Mouse (Mus musculus): ENCODE measurements around the gene Xpot. TPM values are rescaled to one million over a fixed set of nuclear protein-coding genes. Genes with fewer than 3 reads are reported as not detected.

The Xpot gene
- polyA plus RNA-seq, 1 experiment, result 0.26 TPM

GRCm38 (mm10) chr10:121585791-121586642, 40.1 kb downstream of the Xpot start:
- peaks cover 47% of the 10 kb centered on the region for H3K36me3 ChIP-seq (ENCODE audit: control insufficient read depth)
- H3K4me1 ChIP-seq (ENCODE audit: control insufficient read depth), result peaks cover 31% of the 10 kb centered on the region
- no peaks in the 10 kb centered on the region for H3K9me3 ChIP-seq (ENCODE audit: control insufficient read depth, low read length)
- peak overlapping the region; percentile 95 for H3K4me3 ChIP-seq (replicated peaks)
- TF ChIP-seq GATA1 (IDR thresholded peaks at IDR 0.05; ENCODE audit: low read length) (no peak), TAL1 (IDR thresholded peaks at IDR 0.05; ENCODE audit: low read length) (no peak)
- H3K27me3 ChIP-seq (ENCODE audit: control insufficient read depth), result no peaks in the 10 kb centered on the region

- Histone ChIP-seq H3K4me3 (replicated peaks) (peak overlapping the region; percentile 95), H3K9me3 (ENCODE audit: control insufficient read depth, low read length) (peaks cover 4% of the 10 kb centered on the region), H3K27me3 (ENCODE audit: control insufficient read depth) (no peaks in the 10 kb centered on the region), H3K4me1 (ENCODE audit: control insufficient read depth) (peaks cover 31% of the 10 kb centered on the region), H3K36me3 (ENCODE audit: control insufficient read depth) (peaks cover 50% of the 10 kb centered on the region)
- TF ChIP-seq GATA1 (IDR thresholded peaks at IDR 0.05; ENCODE audit: low read length), result no peak
- TF ChIP-seq TAL1 (IDR thresholded peaks at IDR 0.05; ENCODE audit: low read length), result no peak
Observed at GRCm38 (mm10) chr10:121585056-121585790, 40.9 kb downstream of the Xpot start.

- peaks cover 6% of the 10 kb centered on the region for H3K9me3 ChIP-seq (ENCODE audit: control insufficient read depth, low read length)
- H3K36me3 ChIP-seq (ENCODE audit: control insufficient read depth), result peaks cover 49% of the 10 kb centered on the region
- peaks cover 31% of the 10 kb centered on the region for H3K4me1 ChIP-seq (ENCODE audit: control insufficient read depth)
- no peak overlapping the region for H3K4me3 ChIP-seq (replicated peaks)
- H3K27me3 ChIP-seq (ENCODE audit: control insufficient read depth), result no peaks in the 10 kb centered on the region
- TF ChIP-seq TAL1 (IDR thresholded peaks at IDR 0.05; ENCODE audit: low read length) (no peak), GATA1 (IDR thresholded peaks at IDR 0.05; ENCODE audit: low read length) (no peak)
Observed at GRCm38 (mm10) chr10:121584033-121584432, 42.1 kb downstream of the Xpot start.

- Histone ChIP-seq H3K4me1 (ENCODE audit: control insufficient read depth) (peaks cover 31% of the 10 kb centered on the region), H3K27me3 (ENCODE audit: control insufficient read depth) (no peaks in the 10 kb centered on the region), H3K36me3 (ENCODE audit: control insufficient read depth) (peaks cover 52% of the 10 kb centered on the region)
Observed at GRCm38 (mm10) chr10:121583016-121583415, 43.1 kb downstream of the Xpot start.

GRCm38 (mm10) chr10:121582287-121582686, 43.8 kb downstream of the Xpot start:
- peaks cover 6% of the 10 kb centered on the region for H3K9me3 ChIP-seq (ENCODE audit: control insufficient read depth, low read length)
- no peaks in the 10 kb centered on the region for H3K27me3 ChIP-seq (ENCODE audit: control insufficient read depth)
- H3K4me3 ChIP-seq (replicated peaks), result no peak overlapping the region
- H3K4me1 ChIP-seq (ENCODE audit: control insufficient read depth), result peaks cover 24% of the 10 kb centered on the region
- no peak for TF ChIP-seq TAL1 (IDR thresholded peaks at IDR 0.05; ENCODE audit: low read length)
- no peak for TF ChIP-seq GATA1 (IDR thresholded peaks at IDR 0.05; ENCODE audit: low read length)
- H3K36me3 ChIP-seq (ENCODE audit: control insufficient read depth), result peaks cover 60% of the 10 kb centered on the region

More at GRCm38 (mm10) chr10:121583016-121583415, 43.1 kb downstream of the Xpot start:
- no peak for TF ChIP-seq GATA1 (IDR thresholded peaks at IDR 0.05; ENCODE audit: low read length)
- no peak for TF ChIP-seq TAL1 (IDR thresholded peaks at IDR 0.05; ENCODE audit: low read length)
- Histone ChIP-seq H3K4me3 (replicated peaks) (no peak overlapping the region), H3K9me3 (ENCODE audit: control insufficient read depth, low read length) (peaks cover 6% of the 10 kb centered on the region)

- no peak overlapping the region for H3K4me3 ChIP-seq (replicated peaks)
- TF ChIP-seq TAL1 (IDR thresholded peaks at IDR 0.05; ENCODE audit: low read length) (no peak), GATA1 (IDR thresholded peaks at IDR 0.05; ENCODE audit: low read length) (no peak)
- peaks cover 64% of the 10 kb centered on the region for H3K36me3 ChIP-seq (ENCODE audit: control insufficient read depth)
- H3K9me3 ChIP-seq (ENCODE audit: control insufficient read depth, low read length), result peaks cover 6% of the 10 kb centered on the region
- H3K27me3 ChIP-seq (ENCODE audit: control insufficient read depth), result no peaks in the 10 kb centered on the region
- peaks cover 21% of the 10 kb centered on the region for H3K4me1 ChIP-seq (ENCODE audit: control insufficient read depth)
Observed at GRCm38 (mm10) chr10:121581405-121581804, 44.7 kb downstream of the Xpot start.

GRCm38 (mm10) chr10:121580381-121580780, 45.8 kb downstream of the Xpot start:
- H3K4me1 ChIP-seq (ENCODE audit: control insufficient read depth), result peaks cover 12% of the 10 kb centered on the region
- H3K4me3 ChIP-seq (replicated peaks), result no peak overlapping the region
- H3K27me3 ChIP-seq (ENCODE audit: control insufficient read depth), result no peaks in the 10 kb centered on the region
- H3K9me3 ChIP-seq (ENCODE audit: control insufficient read depth, low read length), result peaks cover 6% of the 10 kb centered on the region
- TF ChIP-seq TAL1 (IDR thresholded peaks at IDR 0.05; ENCODE audit: low read length), result no peak
- no peak for TF ChIP-seq GATA1 (IDR thresholded peaks at IDR 0.05; ENCODE audit: low read length)
- peaks cover 75% of the 10 kb centered on the region for H3K36me3 ChIP-seq (ENCODE audit: control insufficient read depth)

GRCm38 (mm10) chr10:121576372-121576771, 49.8 kb downstream of the Xpot start:
- TF ChIP-seq TAL1 (IDR thresholded peaks at IDR 0.05; ENCODE audit: low read length) (no peak), GATA1 (IDR thresholded peaks at IDR 0.05; ENCODE audit: low read length) (no peak)
- no peaks in the 10 kb centered on the region for H3K27me3 ChIP-seq (ENCODE audit: control insufficient read depth)
- peaks cover 10% of the 10 kb centered on the region for H3K9me3 ChIP-seq (ENCODE audit: control insufficient read depth, low read length)
- peaks cover 68% of the 10 kb centered on the region for H3K36me3 ChIP-seq (ENCODE audit: control insufficient read depth)
- H3K4me3 ChIP-seq (replicated peaks), result no peak overlapping the region
- H3K4me1 ChIP-seq (ENCODE audit: control insufficient read depth), result peaks cover under 1% of the 10 kb centered on the region; the same call in 1 of the 2 replicates
